Mouse (Mus musculus) liver, embryonic 16.5 days (tissue): Measurements from ENCODE around the gene Socs2. TPM values are rescaled to one million over a fixed set of nuclear protein-coding genes. Genes with fewer than 3 reads are reported as not detected.

Source experiments
- ATAC-seq: fragments of 200-750 bp; cut with Nextera tagmentation; 2 replicates; pipeline ENCODE4 v1.8.0; 2017; ENCODE audit warnings: low read depth, mild to moderate bottlenecking, moderate number of reproducible peaks, moderate library complexity
- H3K27ac ChIP-seq: fragments of 300-500 bp; sonication (generic); 2 replicates; pipeline ENCODE4 v1.5.1; 2014; ENCODE audit warnings: mild to moderate bottlenecking, low read length
- H3K27me3 ChIP-seq: fragments of 300-500 bp; sonication (generic); 2 replicates; pipeline ENCODE4 v1.6.1; 2014; ENCODE audit warnings: low read depth, low read length, mixed read lengths; ENCODE audit not compliant: control insufficient read depth, insufficient read depth
- H3K36me3 ChIP-seq: fragments of 300-500 bp; sonication (generic); 2 replicates; pipeline ENCODE4 v1.6.1; 2014; ENCODE audit warnings: mild to moderate bottlenecking; ENCODE audit not compliant: control insufficient read depth, insufficient read depth
- H3K4me1 ChIP-seq: fragments of 300-500 bp; sonication (generic); 2 replicates; pipeline ENCODE4 v1.6.1; 2014; ENCODE audit warnings: low read depth, low read length, mixed read lengths; ENCODE audit not compliant: control insufficient read depth
- H3K4me2 ChIP-seq: fragments of 300-500 bp; sonication (generic); 2 replicates; pipeline ENCODE4 v1.6.1; 2014; ENCODE audit warnings: low read depth, low read length, mixed read lengths
- H3K4me3 ChIP-seq: fragments of 300-500 bp; sonication (generic); 2 replicates; pipeline ENCODE4 v1.5.1; 2014; ENCODE audit warnings: low read depth, mild to moderate bottlenecking, low read length
- H3K9ac ChIP-seq: fragments of 300-500 bp; sonication (generic); 2 replicates; pipeline ENCODE4 v1.6.1; 2014; ENCODE audit warnings: low read depth, low read length
- H3K9me3 ChIP-seq: fragments of 300-500 bp; sonication (generic); replicated peaks from 2 replicates; pipeline ENCODE4 v1.6.1; 2016; ENCODE audit warnings: low read length; ENCODE audit not compliant: control insufficient read depth
- whole genome bisulfite sequencing: fragments of 180-500 bp; shearing (Covaris S2); extraction: QIAGEN DNeasy Blood & Tissue Kit; methylation state at CpG from one replicate; pipeline ENCODE4 v1.1.7; 2014; ENCODE audit not compliant: insufficient replicate concordance; 5-methylcytosine and 5-hydroxymethylcytosine counted together
- polyA plus RNA-seq: library from polyadenylated mRNA; unstranded; fragments of >200 nt; fragmentation: Nextera tagmentation; extraction: Ambion mirVana; gene quantifications from 2 replicates; pipeline ENCODE4 v1.2.1, GENCODE M21; 2015

Gene Socs2
- polyA plus RNA-seq, 1 experiment from 2014 or later: 5.4 TPM

- H3K4me1 ChIP-seq: no peaks in the 10 kb centered on the region
- H3K27ac ChIP-seq: no peak overlapping the region
- no peaks in the 10 kb centered on the region for H3K9me3 ChIP-seq
- no peak for ATAC-seq
- H3K4me2 ChIP-seq: no peak overlapping the region
- H3K27me3 ChIP-seq: no peaks in the 10 kb centered on the region
- no peaks in the 10 kb centered on the region for H3K36me3 ChIP-seq
- H3K4me3 ChIP-seq: no peak overlapping the region
- no peak overlapping the region for H3K9ac ChIP-seq
- 65% methylated on average over 5 of the region's 5 CpGs for WGBS
These were observed 36.3 kb upstream of the Socs2 start for GRCm38 (mm10) chr10:95453282-95453681.

- WGBS: 29% methylated on average over 6 of the region's 6 CpGs
- no peak for ATAC-seq
These were observed 32.1 kb upstream of the Socs2 start for GRCm38 (mm10) chr10:95449033-95449432.

GRCm38 (mm10) chr10:95447954-95448353, 31.0 kb upstream of the Socs2 start:
- no peaks in the 10 kb centered on the region for H3K4me1 ChIP-seq
- H3K9ac ChIP-seq: no peak overlapping the region
- H3K4me3 ChIP-seq: no peak overlapping the region
- H3K27ac ChIP-seq: no peak overlapping the region
- 69% methylated on average over 16 of the region's 16 CpGs for WGBS
- no peaks in the 10 kb centered on the region for H3K36me3 ChIP-seq
- H3K27me3 ChIP-seq: no peaks in the 10 kb centered on the region
- no peak overlapping the region for H3K4me2 ChIP-seq
- H3K9me3 ChIP-seq: no peaks in the 10 kb centered on the region
- no peak for ATAC-seq

More at GRCm38 (mm10) chr10:95449033-95449432, 32.1 kb upstream of the Socs2 start:
- no peak overlapping the region for H3K27ac ChIP-seq
- no peak overlapping the region for H3K4me2 ChIP-seq
- no peaks in the 10 kb centered on the region for H3K4me1 ChIP-seq
- no peaks in the 10 kb centered on the region for H3K36me3 ChIP-seq
- no peaks in the 10 kb centered on the region for H3K9me3 ChIP-seq
- H3K27me3 ChIP-seq: no peaks in the 10 kb centered on the region
- H3K9ac ChIP-seq: no peak overlapping the region
- no peak overlapping the region for H3K4me3 ChIP-seq

- WGBS: 64% methylated on average over 18 of the region's 18 CpGs
- Histone ChIP-seq H3K9ac (no peak overlapping the region), H3K27ac (no peak overlapping the region), H3K27me3 (no peaks in the 10 kb centered on the region), H3K4me1 (no peaks in the 10 kb centered on the region), H3K4me3 (no peak overlapping the region), H3K36me3 (no peaks in the 10 kb centered on the region), H3K4me2 (no peak overlapping the region), H3K9me3 (no peaks in the 10 kb centered on the region)
- ATAC-seq: no peak
These were observed 28.4 kb upstream of the Socs2 start for GRCm38 (mm10) chr10:95445104-95446056.

GRCm38 (mm10) chr10:95442334-95442733, 25.4 kb upstream of the Socs2 start:
- Histone ChIP-seq H3K9ac (no peak overlapping the region), H3K4me3 (no peak overlapping the region), H3K36me3 (no peaks in the 10 kb centered on the region), H3K4me2 (no peak overlapping the region), H3K4me1 (no peaks in the 10 kb centered on the region), H3K9me3 (no peaks in the 10 kb centered on the region), H3K27ac (no peak overlapping the region), H3K27me3 (no peaks in the 10 kb centered on the region)
- ATAC-seq: no peak
- WGBS: 41% methylated on average over 4 of the region's 4 CpGs

DNA sequence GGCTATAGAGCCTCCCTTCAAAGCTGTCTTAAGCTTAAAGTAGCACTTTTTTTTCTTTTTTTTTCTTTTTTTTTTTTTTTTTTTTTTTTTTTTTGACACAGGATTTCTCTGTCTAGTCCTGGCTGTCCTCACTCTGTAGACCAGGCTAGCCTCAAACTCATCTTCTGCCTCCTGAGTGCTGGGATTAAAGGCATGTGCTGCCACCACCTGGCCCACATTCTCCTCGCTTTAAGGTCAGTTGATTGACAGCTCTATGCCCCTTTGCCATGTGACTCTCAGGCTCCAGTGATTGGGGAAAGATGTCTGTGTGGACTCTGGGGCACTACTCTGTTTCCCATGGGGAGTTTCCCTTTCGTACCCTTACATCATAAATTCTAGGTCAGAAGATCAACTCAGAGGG, 23.6 kb upstream of the Socs2 start:
- H3K4me3 ChIP-seq: no peak overlapping the region
- H3K9ac ChIP-seq: no peak overlapping the region
- no peak overlapping the region for H3K27ac ChIP-seq
- H3K4me1 ChIP-seq: no peaks in the 10 kb centered on the region
- WGBS: 32% methylated on average over 2 of the region's 2 CpGs
- H3K9me3 ChIP-seq: no peaks in the 10 kb centered on the region
- H3K36me3 ChIP-seq: no peaks in the 10 kb centered on the region
- H3K4me2 ChIP-seq: no peak overlapping the region
- ATAC-seq: no peak
- H3K27me3 ChIP-seq: no peaks in the 10 kb centered on the region

GRCm38 (mm10) chr10:95439718-95440339, 22.8 kb upstream of the Socs2 start:
- H3K4me1 ChIP-seq: no peaks in the 10 kb centered on the region
- H3K9ac ChIP-seq: no peak overlapping the region
- H3K27ac ChIP-seq: no peak overlapping the region
- WGBS: 62% methylated on average over 10 of the region's 10 CpGs
- no peaks in the 10 kb centered on the region for H3K36me3 ChIP-seq
- no peak overlapping the region for H3K4me2 ChIP-seq
- H3K27me3 ChIP-seq: no peaks in the 10 kb centered on the region
- H3K4me3 ChIP-seq: no peak overlapping the region
- no peak for ATAC-seq
- no peaks in the 10 kb centered on the region for H3K9me3 ChIP-seq

DNA sequence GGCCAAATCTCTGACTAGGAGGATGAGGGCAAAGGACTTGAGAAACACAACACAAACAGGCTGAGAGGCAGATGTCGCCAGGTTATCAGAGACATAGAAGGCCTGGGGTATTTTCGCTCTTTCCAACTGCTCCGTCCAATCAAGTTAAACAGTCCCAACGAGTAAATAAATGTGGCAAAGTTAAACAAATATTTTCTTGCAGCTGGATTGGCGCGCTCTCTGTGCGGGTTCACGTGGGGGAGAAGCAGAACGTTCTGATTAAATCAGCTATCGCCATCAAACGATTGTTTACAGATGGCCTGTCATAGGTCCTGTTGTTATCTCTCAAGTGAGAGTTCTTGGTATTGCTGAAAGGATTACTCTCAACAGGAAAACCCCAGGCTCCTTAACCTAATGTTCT, 22.0 kb upstream of the Socs2 start:
- H3K9ac ChIP-seq: no peak overlapping the region
- H3K27ac ChIP-seq: no peak overlapping the region
- no peaks in the 10 kb centered on the region for H3K9me3 ChIP-seq
- peak; percentile 19; the same call in 1 of the 2 replicates for ATAC-seq
- no peak overlapping the region for H3K4me3 ChIP-seq
- H3K27me3 ChIP-seq: no peaks in the 10 kb centered on the region
- H3K4me2 ChIP-seq: no peak overlapping the region
- 45% methylated on average over 11 of the region's 11 CpGs for WGBS
- no peaks in the 10 kb centered on the region for H3K4me1 ChIP-seq
- H3K36me3 ChIP-seq: no peaks in the 10 kb centered on the region

- no peak overlapping the region for H3K4me2 ChIP-seq
- no peak overlapping the region for H3K4me3 ChIP-seq
- no peaks in the 10 kb centered on the region for H3K9me3 ChIP-seq
- H3K27me3 ChIP-seq: no peaks in the 10 kb centered on the region
- H3K9ac ChIP-seq: no peak overlapping the region
- 66% methylated on average over 10 of the region's 10 CpGs for WGBS
- H3K36me3 ChIP-seq: no peaks in the 10 kb centered on the region
- no peaks in the 10 kb centered on the region for H3K4me1 ChIP-seq
- no peak overlapping the region for H3K27ac ChIP-seq
- ATAC-seq: no peak
These were observed 13.3 kb upstream of the Socs2 start for GRCm38 (mm10) chr10:95430271-95430670.
